Mouse (Mus musculus) lung, embryonic 15.5 days (tissue): ENCODE measurements around the gene Cfl1. TPM values are rescaled to one million over a fixed set of nuclear protein-coding genes. Genes with fewer than 3 reads are reported as not detected.

ENCODE experiments used
- ATAC-seq: fragments of 200-750 bp; cut with Nextera tagmentation; 2 replicates; pipeline ENCODE4 v1.8.0; 2017; ENCODE audit warnings: moderate number of reproducible peaks, borderline replicate concordance; ENCODE audit not compliant: low FRiP score, low TSS enrichment; ENCODE audit errors: extremely low read depth
- H3K27ac ChIP-seq: fragments of 300-500 bp; sonication (generic); 2 replicates; pipeline ENCODE4 v1.5.1; 2015; ENCODE audit warnings: moderate library complexity, mild to moderate bottlenecking, inconsistent platforms
- H3K27me3 ChIP-seq: fragments of 300-500 bp; sonication (generic); 2 replicates; pipeline ENCODE4 v1.6.1; 2015; ENCODE audit warnings: inconsistent platforms
- H3K36me3 ChIP-seq: fragments of 300-500 bp; sonication (generic); 2 replicates; pipeline ENCODE4 v1.6.1; 2015; ENCODE audit warnings: inconsistent platforms
- H3K4me1 ChIP-seq: fragments of 300-500 bp; sonication (generic); 2 replicates; pipeline ENCODE4 v1.6.1; 2015; ENCODE audit warnings: inconsistent platforms
- H3K4me2 ChIP-seq: fragments of 300-500 bp; sonication (generic); 2 replicates; pipeline ENCODE4 v1.6.1; 2015; ENCODE audit warnings: inconsistent platforms, mild to moderate bottlenecking, moderate library complexity
- H3K4me3 ChIP-seq: fragments of 300-500 bp; sonication (generic); 2 replicates; pipeline ENCODE4 v1.5.1; 2015; ENCODE audit warnings: mild to moderate bottlenecking, inconsistent platforms
- H3K9ac ChIP-seq: fragments of 300-500 bp; sonication (generic); 2 replicates; pipeline ENCODE4 v1.6.1; 2015; ENCODE audit warnings: inconsistent platforms
- H3K9me3 ChIP-seq: fragments of 300-500 bp; sonication (generic); 2 replicates; pipeline ENCODE4 v1.6.1; 2016; ENCODE audit warnings: inconsistent platforms
- WGBS: fragments of 180-500 bp; shearing (Covaris S2); methylation state at CpG from one replicate; pipeline ENCODE4 v1.1.7; 2015; 5-methylcytosine and 5-hydroxymethylcytosine counted together
- polyA plus RNA-seq: library from polyadenylated mRNA; unstranded; fragments of >200 nt; fragmentation: Nextera tagmentation; extraction: Ambion mirVana; gene quantifications from 2 replicates; pipeline ENCODE4 v1.2.1, GENCODE M21; 2015

Cfl1 gene
- 2,855 and 2,978 TPM in 2 replicates for polyA plus RNA-seq

DNA sequence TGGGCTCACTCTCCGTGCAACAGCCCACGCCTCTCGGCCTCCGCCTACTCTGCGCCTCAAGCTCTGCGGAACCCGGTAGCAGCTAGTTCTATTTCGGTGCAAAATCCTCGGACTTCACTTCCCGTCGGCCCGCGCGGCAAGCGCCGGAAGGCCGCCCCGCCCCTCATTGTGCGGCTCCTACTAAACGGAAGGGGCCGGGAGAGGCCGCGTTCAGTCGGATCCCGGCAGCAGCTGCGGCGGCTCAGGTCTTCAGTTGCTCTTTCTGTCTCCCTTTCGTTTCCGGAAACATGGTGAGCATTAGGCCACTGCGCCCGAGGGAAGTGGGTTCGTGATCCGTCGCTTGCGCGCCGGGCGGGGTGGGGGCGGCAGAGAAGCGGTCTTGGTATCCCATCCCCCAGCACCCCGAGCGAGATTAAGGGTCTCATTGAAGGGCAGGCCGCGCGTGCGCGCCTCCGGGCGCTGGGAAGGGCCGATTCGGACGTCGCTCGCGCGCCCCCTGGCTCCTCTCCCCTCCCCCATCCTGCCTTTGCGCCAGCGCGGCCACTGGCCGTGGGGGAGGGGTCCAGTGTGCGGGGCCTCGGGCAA lies at the start of gene Cfl1:
Gene Cfl1 (plus strand): TSS at position 143 of the 585 bp plus-strand sequence.
- WGBS: under 1% methylated on average over 56 of the region's 62 CpGs
- peaks cover 38% of the 10 kb centered on the region for H3K36me3 ChIP-seq

DNA sequence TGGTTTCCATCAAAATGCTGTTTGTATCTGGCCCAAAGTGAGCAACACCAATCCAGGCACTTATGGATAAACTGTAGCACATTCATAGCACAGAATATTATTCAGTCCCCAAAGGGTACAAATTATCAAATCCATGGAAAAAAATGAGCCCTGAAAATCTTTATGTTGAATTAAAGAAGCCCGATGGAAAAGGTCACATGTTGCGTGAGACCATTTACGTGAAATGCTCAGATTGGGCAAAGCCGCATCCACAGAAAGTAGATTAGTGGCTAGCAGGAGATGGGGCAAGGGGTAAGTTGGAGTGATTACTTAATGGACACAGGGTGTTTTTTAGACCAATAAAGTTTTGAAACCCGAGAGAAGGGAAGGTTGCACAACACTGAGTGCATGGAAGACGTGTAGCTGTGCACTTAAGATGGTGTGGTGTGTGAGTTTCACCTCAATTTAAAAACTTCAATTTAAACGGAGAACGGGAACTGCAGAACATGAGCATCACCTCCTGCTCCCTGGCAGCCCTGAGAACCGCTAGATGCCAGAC lies 45.8 kb upstream of the Cfl1 start:
- Histone ChIP-seq H3K4me3 (no peak overlapping the region), H3K27me3 (peaks cover 28% of the 10 kb centered on the region), H3K9me3 (no peaks in the 10 kb centered on the region), H3K36me3 (no peaks in the 10 kb centered on the region), H3K9ac (no peak overlapping the region), H3K27ac (no peak overlapping the region), H3K4me2 (no peak overlapping the region), H3K4me1 (peaks cover 24% of the 10 kb centered on the region)
- ATAC-seq: no peak
- WGBS: 57% methylated on average over 9 of the region's 9 CpGs

More for the DNA sequence above, at the start of gene Cfl1:
- peaks cover 49% of the 10 kb centered on the region for H3K4me1 ChIP-seq
- H3K27ac ChIP-seq: peak within 1 kb of the TSS; percentile 98
- H3K4me2 ChIP-seq: peak within 1 kb of the TSS; percentile 88
- H3K9ac ChIP-seq: peak within 1 kb of the TSS; percentile 87
- H3K4me3 ChIP-seq: peak within 1 kb of the TSS; percentile 88
- peak; percentile 59 for ATAC-seq
- no peaks in the 10 kb centered on the region for H3K9me3 ChIP-seq
- no peaks in the 10 kb centered on the region for H3K27me3 ChIP-seq

DNA sequence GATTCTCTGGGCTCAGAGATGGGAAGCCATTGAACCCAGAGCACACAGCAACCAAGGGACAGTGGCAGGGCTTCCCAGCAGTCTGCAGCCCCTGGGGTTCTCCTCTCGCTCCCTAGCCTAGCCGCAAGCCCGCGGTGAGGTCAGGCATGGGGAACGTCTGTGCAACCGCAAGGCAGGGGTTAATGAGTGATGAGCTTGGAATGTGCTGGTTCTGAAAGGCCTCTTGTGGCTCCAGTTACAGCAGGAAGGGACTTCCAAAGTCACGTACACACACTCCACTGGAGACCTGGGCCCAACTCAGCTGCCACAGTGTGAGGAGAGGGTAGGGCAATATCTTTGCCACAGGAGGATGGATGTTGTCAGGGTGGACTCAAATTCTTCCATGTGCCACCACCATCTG lies 45.3 kb upstream of the Cfl1 start:
- Histone ChIP-seq H3K27ac (no peak overlapping the region), H3K4me2 (no peak overlapping the region), H3K27me3 (peaks cover 33% of the 10 kb centered on the region)

DNA sequence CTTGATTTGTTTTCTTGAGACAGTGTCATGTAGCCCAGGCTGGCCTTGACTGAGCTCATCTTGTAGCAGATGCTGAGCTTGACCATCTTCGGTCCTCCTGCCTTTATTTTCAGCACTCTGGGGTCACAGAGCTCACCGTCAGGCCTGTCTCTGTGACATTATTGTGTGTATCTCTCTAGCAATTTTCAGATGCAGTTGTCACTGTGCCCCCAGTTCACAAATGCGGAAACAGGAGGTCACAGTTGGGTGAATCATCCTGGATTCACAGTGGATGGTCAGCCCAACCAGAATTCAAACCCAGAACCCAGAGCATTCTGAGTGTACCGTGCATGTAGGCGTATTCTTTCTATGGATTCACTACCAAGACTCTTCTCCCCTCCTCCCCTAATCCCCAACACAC lies 44.5 kb upstream of the Cfl1 start:
- Histone ChIP-seq H3K4me2 (no peak overlapping the region), H3K27me3 (peaks cover 41% of the 10 kb centered on the region), H3K36me3 (no peaks in the 10 kb centered on the region), H3K9me3 (no peaks in the 10 kb centered on the region), H3K9ac (no peak overlapping the region), H3K4me3 (no peak overlapping the region), H3K4me1 (peaks cover 24% of the 10 kb centered on the region), H3K27ac (no peak overlapping the region)
- ATAC-seq: no peak
- 87% methylated on average over 5 of the region's 5 CpGs for WGBS

More for the DNA sequence above, 45.3 kb upstream of the Cfl1 start:
- no peak overlapping the region for H3K4me3 ChIP-seq
- no peak for ATAC-seq
- H3K36me3 ChIP-seq: no peaks in the 10 kb centered on the region
- 13% methylated on average over 7 of the region's 7 CpGs for WGBS
- peaks cover 24% of the 10 kb centered on the region for H3K4me1 ChIP-seq
- no peak overlapping the region for H3K9ac ChIP-seq
- H3K9me3 ChIP-seq: no peaks in the 10 kb centered on the region

DNA sequence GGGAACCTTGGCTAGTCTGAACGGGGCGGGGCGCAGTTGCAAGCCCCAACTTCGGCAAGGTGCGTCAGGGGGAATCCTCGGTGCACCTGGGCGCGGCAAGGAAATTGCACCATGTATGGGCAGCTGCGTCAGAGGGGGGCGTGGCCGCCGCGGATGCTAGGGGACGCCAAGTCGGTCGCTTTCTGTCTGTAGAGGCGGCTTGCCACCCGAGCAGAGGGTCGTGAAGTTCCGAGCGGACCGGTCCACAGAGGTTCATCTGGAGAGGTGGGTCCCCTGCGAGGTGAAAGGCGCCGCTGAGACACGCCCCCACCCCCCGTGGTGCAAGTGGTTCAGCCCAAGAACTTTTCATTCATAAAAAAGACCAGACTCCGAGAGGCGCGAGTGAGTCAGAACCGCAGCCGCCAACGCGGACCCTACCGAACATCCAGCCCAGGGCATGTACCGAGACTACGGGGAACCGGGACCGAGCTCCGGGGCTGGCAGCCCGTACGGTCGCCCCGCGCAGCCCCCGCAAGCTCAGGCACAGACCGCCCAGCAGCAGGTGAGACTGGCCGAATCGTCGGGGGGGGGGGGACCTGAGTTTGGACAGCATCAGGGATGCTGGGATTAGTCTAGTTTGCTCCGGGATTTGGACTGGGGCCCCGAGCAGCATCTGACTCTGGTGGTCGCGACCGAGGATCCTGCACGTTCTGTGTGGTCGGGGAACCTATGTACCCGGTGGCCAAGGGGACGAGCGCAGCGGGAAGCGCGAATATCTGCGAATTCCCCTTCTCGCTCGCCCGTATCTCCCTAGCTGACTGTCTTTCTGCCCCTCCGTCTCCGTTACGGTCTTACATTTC lies 42.5 kb upstream of the Cfl1 start, which contains the start of gene Fosl1:
Gene Fosl1 (plus strand): TSS at position 33 of the 839 bp plus-strand sequence.
- peak; percentile 73; the same call in 1 of the 2 replicates for ATAC-seq
- H3K9ac ChIP-seq: peak within 1 kb of the TSS; percentile 25
- peak within 1 kb of the TSS; percentile 95 for H3K4me2 ChIP-seq
- peaks cover 24% of the 10 kb centered on the region for H3K4me1 ChIP-seq
- no peak within 1 kb of the TSS for H3K27ac ChIP-seq
- H3K36me3 ChIP-seq: no peaks in the 10 kb centered on the region
- peak within 1 kb of the TSS; percentile 57 for H3K4me3 ChIP-seq
- WGBS: 1% methylated on average over 70 of the region's 70 CpGs
- no peaks in the 10 kb centered on the region for H3K9me3 ChIP-seq
- H3K27me3 ChIP-seq: peaks cover 48% of the 10 kb centered on the region

DNA sequence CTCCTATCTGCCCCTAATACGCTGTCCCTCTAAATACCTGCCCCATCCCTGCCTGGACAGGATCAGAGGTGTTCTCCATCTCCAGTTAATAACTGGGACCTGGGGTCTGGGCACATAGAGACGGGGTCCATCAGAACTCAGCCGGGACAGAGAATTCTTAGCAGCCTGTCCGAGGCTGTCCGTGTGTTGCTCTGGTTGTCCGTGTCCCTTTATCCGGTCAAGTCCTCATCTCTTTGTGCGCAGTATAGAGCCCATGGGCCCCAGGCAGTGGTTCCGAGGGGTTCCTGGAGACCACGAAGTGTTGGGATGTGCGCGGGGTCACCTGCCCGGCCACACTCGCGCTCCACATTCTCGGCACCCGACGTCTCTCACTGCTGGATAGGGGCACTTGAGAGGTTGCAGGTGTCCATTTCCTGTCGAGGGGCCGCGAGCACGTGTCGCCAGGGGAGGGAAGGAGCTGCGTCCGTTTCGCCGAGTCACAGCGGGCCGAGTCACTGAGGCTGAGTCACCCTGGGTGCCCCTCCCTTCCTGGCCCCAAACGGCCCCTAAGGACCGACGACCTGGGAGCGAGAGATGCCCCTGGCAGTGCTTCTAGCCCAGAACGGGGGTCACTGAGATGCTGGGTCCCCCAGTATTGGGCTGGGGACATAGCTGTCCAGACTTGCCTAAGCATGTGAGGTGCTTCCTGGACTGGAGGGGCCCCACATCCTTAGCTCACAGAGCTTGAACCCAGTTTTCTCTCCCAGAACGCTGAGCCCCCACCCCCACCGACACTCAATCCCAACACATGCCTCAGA lies 41.7 kb upstream of the Cfl1 start:
- H3K4me3 ChIP-seq: peak overlapping the region; percentile 57
- peak; percentile 11; the same call in 1 of the 2 replicates for ATAC-seq
- no peaks in the 10 kb centered on the region for H3K9me3 ChIP-seq
- H3K4me1 ChIP-seq: peaks cover 24% of the 10 kb centered on the region
- H3K36me3 ChIP-seq: no peaks in the 10 kb centered on the region
- WGBS: 4% methylated on average over 35 of the region's 36 CpGs
- H3K9ac ChIP-seq: no peak overlapping the region
- peaks cover 48% of the 10 kb centered on the region for H3K27me3 ChIP-seq
- peak overlapping the region; percentile 95 for H3K4me2 ChIP-seq
- H3K27ac ChIP-seq: no peak overlapping the region

DNA sequence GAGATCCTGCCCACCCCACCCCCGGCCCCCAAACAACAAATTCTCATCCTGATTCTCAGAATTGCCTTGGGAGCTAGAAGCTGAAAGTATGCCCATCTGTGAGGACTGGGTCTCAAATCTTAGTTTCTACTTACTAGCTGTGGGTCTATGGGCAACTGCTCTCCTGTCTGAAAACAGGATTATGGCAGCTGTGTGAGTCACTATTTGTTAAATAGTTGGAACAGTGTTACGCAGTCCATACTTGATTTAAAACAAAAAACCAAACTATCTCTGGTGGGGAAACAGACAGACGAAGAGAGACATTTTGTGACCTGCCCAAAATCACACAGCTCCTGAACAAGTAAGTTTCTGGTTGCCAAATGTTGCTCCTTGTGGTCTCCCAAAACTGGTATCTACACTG lies 40.6 kb upstream of the Cfl1 start:
- peaks cover 48% of the 10 kb centered on the region for H3K27me3 ChIP-seq
- H3K9me3 ChIP-seq: no peaks in the 10 kb centered on the region
- peaks cover 5% of the 10 kb centered on the region; the same call in 1 of the 2 replicates for H3K36me3 ChIP-seq
- 79% methylated on average over 3 of the region's 3 CpGs for WGBS
- no peak overlapping the region for H3K27ac ChIP-seq
- no peak overlapping the region for H3K4me3 ChIP-seq
- H3K4me2 ChIP-seq: no peak overlapping the region
- peaks cover 24% of the 10 kb centered on the region for H3K4me1 ChIP-seq
- no peak for ATAC-seq
- H3K9ac ChIP-seq: no peak overlapping the region

DNA sequence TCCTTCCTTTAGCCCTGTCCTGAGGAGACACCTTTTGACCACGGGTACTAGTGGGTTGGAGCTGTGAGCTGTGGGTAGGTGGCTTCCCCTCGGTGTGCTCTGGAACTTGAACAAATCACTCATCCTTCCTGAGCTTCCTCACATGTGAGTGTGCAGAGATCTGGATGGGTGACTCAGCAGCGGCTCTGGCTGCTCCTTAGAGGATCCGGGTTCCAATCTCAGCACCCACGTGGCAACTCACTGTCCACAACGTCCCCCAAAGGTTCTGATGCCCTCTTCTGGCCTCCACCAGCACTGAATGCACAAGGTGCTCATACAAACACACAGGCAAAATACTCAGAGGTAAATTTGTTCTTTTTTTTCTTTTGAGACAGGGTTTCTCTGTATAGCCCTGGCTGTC lies 38.5 kb upstream of the Cfl1 start:
- H3K4me3 ChIP-seq: no peak overlapping the region
- 70% methylated on average over 6 of the region's 6 CpGs for WGBS
- H3K4me2 ChIP-seq: no peak overlapping the region
- H3K27ac ChIP-seq: no peak overlapping the region
- H3K9me3 ChIP-seq: no peaks in the 10 kb centered on the region
- no peak overlapping the region for H3K9ac ChIP-seq
- no peak for ATAC-seq
- H3K36me3 ChIP-seq: peaks cover 6% of the 10 kb centered on the region; the same call in 1 of the 2 replicates
- peaks cover 38% of the 10 kb centered on the region for H3K4me1 ChIP-seq
- peaks cover 45% of the 10 kb centered on the region for H3K27me3 ChIP-seq

DNA sequence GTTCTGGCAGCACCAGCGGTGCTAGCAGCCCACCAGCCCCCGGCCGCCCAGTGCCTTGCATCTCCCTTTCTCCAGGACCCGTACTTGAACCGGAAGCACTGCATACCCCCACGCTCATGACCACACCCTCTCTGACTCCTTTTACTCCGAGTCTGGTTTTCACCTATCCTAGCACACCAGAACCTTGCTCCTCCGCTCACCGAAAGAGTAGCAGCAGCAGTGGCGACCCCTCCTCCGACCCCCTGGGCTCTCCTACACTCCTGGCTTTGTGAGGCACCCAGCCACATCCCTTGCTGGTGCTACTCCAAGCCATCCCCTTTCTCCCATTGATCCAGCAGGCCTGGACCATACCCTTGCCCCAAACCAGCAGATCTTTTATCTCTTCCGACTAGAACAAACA lies 35.2 kb upstream of the Cfl1 start:
- WGBS: 70% methylated on average over 12 of the region's 12 CpGs
- H3K4me1 ChIP-seq: peaks cover 32% of the 10 kb centered on the region
- H3K4me2 ChIP-seq: peak overlapping the region; percentile 82
- H3K36me3 ChIP-seq: peaks cover 6% of the 10 kb centered on the region; the same call in 1 of the 2 replicates
- no peak overlapping the region; the same call in 1 of the 2 replicates for H3K27ac ChIP-seq
- peak overlapping the region; percentile 79; the same call in 1 of the 2 replicates for H3K9ac ChIP-seq
- H3K4me3 ChIP-seq: peak overlapping the region; percentile 71
- no peaks in the 10 kb centered on the region for H3K9me3 ChIP-seq
- peaks cover 14% of the 10 kb centered on the region for H3K27me3 ChIP-seq
- ATAC-seq: no peak

DNA sequence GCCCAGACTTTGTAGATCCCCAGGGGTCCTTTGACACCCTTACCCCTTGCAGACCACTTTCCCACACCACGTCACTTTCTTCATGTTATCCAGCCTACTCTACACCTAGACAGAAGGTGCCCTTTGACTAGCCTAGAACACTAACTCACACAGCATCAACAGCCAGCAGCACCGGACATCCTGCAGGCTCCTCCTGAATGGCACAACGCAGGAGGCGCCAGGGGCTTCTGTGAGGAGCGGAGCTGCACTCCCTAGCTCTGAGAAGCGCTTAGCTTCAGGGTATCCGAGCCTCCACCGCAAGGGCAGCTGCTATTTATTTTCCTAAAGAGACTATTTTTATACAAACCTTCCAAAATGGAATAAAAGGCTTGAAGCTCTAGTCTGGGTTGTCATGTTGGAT lies 34.7 kb upstream of the Cfl1 start:
- Histone ChIP-seq H3K4me2 (peak overlapping the region; percentile 82), H3K9ac (peak overlapping the region; percentile 79; the same call in 1 of the 2 replicates), H3K36me3 (peaks cover 6% of the 10 kb centered on the region; the same call in 1 of the 2 replicates), H3K4me3 (peak overlapping the region; percentile 71), H3K4me1 (peaks cover 33% of the 10 kb centered on the region), H3K9me3 (no peaks in the 10 kb centered on the region), H3K27me3 (peaks cover 9% of the 10 kb centered on the region; the same call in 1 of the 2 replicates), H3K27ac (peak overlapping the region; percentile 92)
- 43% methylated on average over 8 of the region's 8 CpGs for WGBS
- ATAC-seq: no peak
